Mouse (Mus musculus): Measurements from ENCODE around the gene Cd247. TPM values are rescaled to one million over a fixed set of nuclear protein-coding genes. Genes with fewer than 3 reads are reported as not detected.

Gene Cd247
- polyA plus RNA-seq, 1 experiment = 0.05 TPM

DNA sequence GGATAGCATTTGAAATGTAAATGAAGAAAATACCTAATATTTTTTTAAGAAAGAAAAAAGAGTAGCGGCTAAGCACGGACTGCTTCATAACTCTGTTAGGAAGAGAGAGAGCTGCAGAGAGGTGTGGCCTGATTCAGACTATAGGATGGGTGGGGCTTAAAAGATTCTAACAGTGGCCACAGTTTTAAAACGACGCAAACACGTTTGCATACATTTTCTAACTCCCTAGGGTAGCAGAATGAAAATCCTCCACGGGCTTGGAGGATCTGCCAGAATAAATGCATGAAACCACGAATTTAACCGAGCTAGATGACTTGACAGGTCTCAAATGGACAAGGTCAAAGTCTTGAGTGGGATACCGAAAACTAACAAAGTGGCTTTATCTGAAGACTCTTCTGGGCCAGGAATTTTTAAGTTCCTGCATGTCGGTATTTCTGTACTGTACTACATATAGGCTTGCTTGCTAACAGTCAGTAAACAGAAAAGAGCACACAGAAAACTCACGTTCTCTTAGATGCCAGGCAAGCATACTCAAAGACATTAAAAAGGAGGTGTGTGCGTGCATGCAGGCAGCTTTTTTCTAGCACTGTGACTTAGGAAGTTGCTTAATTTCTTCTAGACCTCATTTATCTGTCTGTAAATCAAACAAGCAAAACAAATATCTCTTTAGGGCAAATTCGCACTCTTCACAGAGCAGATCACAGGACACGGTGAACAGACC is 25.4 kb upstream of the Cd247 start:
- H3K27me3 ChIP-seq (ENCODE audit: control insufficient read depth) = peaks cover 6% of the 10 kb centered on the region; the same call in 1 of the 2 replicates
- H3K36me3 ChIP-seq (ENCODE audit: control insufficient read depth) = peaks cover 40% of the 10 kb centered on the region
- H3K4me1 ChIP-seq (ENCODE audit: control insufficient read depth) = peaks cover 51% of the 10 kb centered on the region
- peaks cover 11% of the 10 kb centered on the region for H3K9me3 ChIP-seq (ENCODE audit: control insufficient read depth, low read length)
- no peak for TF ChIP-seq GATA1 (IDR thresholded peaks at IDR 0.05; ENCODE audit: low read length)
- TF ChIP-seq TAL1 (IDR thresholded peaks at IDR 0.05; ENCODE audit: low read length) = no peak
- H3K4me3 ChIP-seq (replicated peaks) = peak overlapping the region; percentile 100

DNA sequence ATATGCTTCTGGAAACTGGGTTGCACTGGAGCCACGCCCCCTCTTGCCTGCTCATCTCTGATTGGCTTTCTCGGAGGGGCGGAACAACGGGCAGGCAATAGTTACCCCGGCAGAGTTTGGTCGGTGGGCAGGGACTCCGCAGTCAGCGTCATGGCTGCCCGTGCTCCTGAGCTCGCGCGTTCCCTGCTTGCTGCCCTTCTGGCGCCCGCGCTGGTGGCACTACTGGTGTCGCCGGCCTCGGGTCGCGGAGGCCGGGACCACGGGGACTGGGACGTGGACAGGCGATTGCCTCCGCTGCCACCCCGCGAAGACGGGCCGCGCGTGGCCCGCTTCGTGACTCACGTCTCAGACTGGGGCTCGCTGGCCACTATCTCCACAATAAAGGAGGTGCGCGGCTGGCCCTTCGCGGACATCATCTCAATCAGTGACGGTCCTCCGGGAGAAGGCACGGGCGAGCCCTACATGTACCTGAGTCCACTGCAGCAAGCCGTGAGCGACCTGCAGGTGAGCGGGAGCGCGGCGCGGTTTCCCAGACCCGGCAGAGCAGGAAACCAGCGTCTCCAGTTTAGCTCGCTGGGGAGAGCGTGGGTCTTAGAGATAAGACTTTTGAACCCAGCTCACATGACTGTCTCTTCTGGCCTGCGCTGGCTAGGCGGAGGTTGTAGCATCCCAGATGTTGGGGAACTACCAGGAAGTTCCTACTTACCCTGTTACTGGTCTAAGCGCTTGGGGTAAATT is 24.7 kb upstream of the Cd247 start, which contains the start of gene Creg1:
Creg1 (plus strand) TSS at position 112 of the 738 bp plus-strand sequence.
- H3K36me3 ChIP-seq (ENCODE audit: control insufficient read depth) = peaks cover 47% of the 10 kb centered on the region
- peaks cover 11% of the 10 kb centered on the region for H3K9me3 ChIP-seq (ENCODE audit: control insufficient read depth, low read length)
- H3K4me3 ChIP-seq (replicated peaks) = peak within 1 kb of the TSS; percentile 100
- H3K4me1 ChIP-seq (ENCODE audit: control insufficient read depth) = peaks cover 58% of the 10 kb centered on the region
- TF ChIP-seq GATA1 (IDR thresholded peaks at IDR 0.05; ENCODE audit: low read length) (peak; percentile 72), TAL1 (IDR thresholded peaks at IDR 0.05; ENCODE audit: low read length) (peak; percentile 60; the same call in 2 of the 3 replicates)
- H3K27me3 ChIP-seq (ENCODE audit: control insufficient read depth) = peaks cover 5% of the 10 kb centered on the region; the same call in 1 of the 2 replicates

DNA sequence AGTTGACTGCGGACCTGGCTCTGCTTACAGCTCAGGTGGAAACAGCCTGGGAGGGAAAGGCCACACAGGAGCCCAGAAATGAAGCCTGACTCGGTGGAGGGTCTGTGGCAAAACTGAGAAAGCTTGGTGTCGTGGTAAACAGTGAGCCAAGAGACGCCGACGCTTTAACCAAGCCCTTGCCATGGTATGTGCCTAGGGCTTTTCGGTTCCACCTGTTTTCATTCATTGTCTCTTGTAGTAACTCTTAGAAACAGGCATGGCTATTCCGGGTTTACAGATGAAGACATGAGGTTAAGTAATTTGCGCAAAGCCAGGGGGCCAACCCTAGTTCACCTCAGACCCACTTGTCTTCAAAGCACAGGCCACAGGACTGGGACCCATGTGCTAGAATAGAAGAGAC is 23.9 kb upstream of the Cd247 start:
- Histone ChIP-seq H3K27me3 (ENCODE audit: control insufficient read depth) (no peaks in the 10 kb centered on the region; the same call in 1 of the 2 replicates), H3K4me3 (replicated peaks) (peak overlapping the region; percentile 100), H3K36me3 (ENCODE audit: control insufficient read depth) (peaks cover 52% of the 10 kb centered on the region), H3K4me1 (ENCODE audit: control insufficient read depth) (peaks cover 66% of the 10 kb centered on the region), H3K9me3 (ENCODE audit: control insufficient read depth, low read length) (peaks cover 3% of the 10 kb centered on the region)
- TF ChIP-seq GATA1 (IDR thresholded peaks at IDR 0.05; ENCODE audit: low read length) (no peak), TAL1 (IDR thresholded peaks at IDR 0.05; ENCODE audit: low read length) (no peak)

DNA sequence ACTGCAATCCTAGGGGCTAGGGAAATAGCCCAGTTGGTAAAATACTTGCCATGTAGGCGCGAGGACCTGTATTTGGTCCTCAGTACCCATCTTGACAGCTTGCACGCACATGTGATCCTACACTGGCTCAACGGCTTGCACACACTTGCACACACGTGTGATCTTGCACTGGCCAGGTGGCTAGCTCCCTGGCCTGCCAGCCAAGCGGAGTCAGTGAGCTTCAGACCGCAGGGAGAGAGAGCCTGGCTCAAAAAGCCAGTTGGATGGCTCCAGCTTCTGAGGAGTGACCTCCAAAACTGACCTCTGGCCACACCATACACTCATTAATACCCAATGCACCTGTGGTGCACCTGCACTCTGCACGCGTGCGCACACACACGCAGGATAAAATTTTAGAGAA is 23.4 kb upstream of the Cd247 start:
- Histone ChIP-seq H3K4me1 (ENCODE audit: control insufficient read depth) (peaks cover 70% of the 10 kb centered on the region), H3K9me3 (ENCODE audit: control insufficient read depth, low read length) (no peaks in the 10 kb centered on the region), H3K36me3 (ENCODE audit: control insufficient read depth) (peaks cover 57% of the 10 kb centered on the region), H3K27me3 (ENCODE audit: control insufficient read depth) (no peaks in the 10 kb centered on the region), H3K4me3 (replicated peaks) (peak overlapping the region; percentile 100)
- TF ChIP-seq TAL1 (IDR thresholded peaks at IDR 0.05; ENCODE audit: low read length) (no peak), GATA1 (IDR thresholded peaks at IDR 0.05; ENCODE audit: low read length) (no peak)

DNA sequence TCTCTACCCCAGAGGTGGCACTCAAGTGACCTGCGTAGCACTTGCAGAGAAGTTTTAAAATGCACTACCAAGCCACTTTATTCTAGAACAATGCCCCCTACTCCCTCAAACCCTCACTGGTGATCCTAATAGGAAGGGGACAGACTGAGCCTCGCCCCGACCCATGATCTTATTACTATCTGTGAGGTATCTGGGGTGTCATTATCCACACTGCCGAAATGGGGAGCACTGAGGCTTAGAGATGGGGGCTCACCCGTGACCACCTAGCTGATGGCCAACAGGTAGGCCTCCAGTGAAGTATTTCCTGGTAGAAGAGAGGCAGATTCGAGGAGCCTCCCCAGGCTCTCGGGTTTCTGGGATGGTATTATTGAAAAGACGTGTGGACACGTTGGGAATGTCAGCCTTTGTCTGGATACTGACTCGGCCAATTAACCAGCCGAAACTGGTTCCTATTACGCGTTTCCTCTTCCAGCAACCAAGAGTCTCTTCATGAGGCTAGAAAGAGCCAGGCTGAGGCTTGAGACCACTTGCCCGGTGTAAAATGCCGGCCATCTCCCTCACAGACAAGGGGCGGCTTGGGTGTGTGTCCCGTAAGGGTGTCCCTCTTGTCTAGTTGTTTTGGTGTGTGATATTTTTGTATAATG is 22.7 kb upstream of the Cd247 start:
- no peaks in the 10 kb centered on the region for H3K27me3 ChIP-seq (ENCODE audit: control insufficient read depth)

DNA sequence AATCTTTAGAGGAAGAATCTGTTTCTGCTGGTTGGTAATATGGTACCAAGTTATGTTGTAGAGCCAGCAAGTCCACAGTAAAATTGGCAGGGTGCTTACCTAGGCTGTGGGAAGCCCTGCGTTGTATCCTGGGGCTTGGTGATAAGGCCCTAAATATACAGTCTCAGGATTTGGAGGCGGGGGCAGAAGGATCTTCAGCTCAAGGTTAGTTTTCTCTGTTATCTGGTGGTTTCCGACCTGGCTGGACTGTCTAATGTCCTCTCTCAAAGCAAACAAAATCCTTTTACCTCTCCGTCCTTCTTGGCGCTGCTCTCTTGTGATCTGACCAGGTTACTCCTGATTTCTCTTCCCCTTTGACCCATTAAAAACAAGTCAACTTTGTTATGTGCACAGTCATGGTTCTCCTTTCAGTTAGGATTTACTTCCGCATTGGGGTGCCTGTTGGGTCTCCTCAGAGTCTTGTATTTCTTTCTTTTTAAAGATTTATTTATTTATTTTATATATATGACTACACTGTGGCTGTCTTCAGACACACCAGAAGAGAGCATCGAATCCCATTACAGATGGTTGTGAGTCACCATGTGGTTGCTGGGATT is 22.1 kb upstream of the Cd247 start:
- peak; percentile 61; the same call in 1 of the 2 replicates for TF ChIP-seq GATA1 (IDR thresholded peaks at IDR 0.05; ENCODE audit: low read length)
- TF ChIP-seq TAL1 (IDR thresholded peaks at IDR 0.05; ENCODE audit: low read length) = peak; percentile 37; the same call in 2 of the 3 replicates
- peaks cover 83% of the 10 kb centered on the region for H3K4me1 ChIP-seq (ENCODE audit: control insufficient read depth)
- no peaks in the 10 kb centered on the region for H3K27me3 ChIP-seq (ENCODE audit: control insufficient read depth)
- peaks cover 71% of the 10 kb centered on the region for H3K36me3 ChIP-seq (ENCODE audit: control insufficient read depth)
- no peaks in the 10 kb centered on the region for H3K9me3 ChIP-seq (ENCODE audit: control insufficient read depth, low read length)
- H3K4me3 ChIP-seq (replicated peaks) = peak overlapping the region; percentile 100

More for the DNA sequence above, 22.7 kb upstream of the Cd247 start:
- TF ChIP-seq TAL1 (IDR thresholded peaks at IDR 0.05; ENCODE audit: low read length) = no peak
- no peak for TF ChIP-seq GATA1 (IDR thresholded peaks at IDR 0.05; ENCODE audit: low read length)
- Histone ChIP-seq H3K36me3 (ENCODE audit: control insufficient read depth) (peaks cover 64% of the 10 kb centered on the region), H3K4me3 (replicated peaks) (peak overlapping the region; percentile 100), H3K4me1 (ENCODE audit: control insufficient read depth) (peaks cover 78% of the 10 kb centered on the region), H3K9me3 (ENCODE audit: control insufficient read depth, low read length) (no peaks in the 10 kb centered on the region)

DNA sequence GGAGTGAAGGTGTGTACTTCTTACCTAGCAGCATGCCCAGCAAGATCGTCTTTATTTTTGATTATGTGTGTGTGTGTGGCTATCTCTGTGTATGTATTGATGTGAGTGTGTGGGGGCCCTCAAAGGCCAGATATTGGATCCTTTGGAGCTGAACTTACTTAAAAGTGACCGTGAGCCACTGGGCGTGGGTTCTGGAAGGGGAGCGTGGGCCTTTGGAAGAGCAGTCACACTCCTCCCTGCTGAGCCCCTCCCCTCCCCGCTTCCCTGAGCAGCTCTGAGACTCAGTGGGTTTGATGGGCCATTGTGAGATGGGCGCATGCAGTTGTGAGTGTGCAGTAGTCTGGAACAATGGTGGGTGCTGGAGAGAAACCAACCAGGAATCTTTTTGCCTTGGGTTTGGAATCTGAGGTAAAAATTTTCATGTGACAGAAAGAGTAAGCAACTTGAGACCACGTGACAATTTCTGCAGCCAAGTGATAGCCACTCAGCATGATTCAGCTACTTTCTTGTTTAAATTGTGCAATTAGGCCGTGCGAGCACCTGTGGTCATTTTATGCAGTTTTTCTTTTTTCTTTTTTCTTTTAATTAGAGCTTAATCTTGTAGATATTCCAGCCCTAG is 19.5 kb upstream of the Cd247 start:
- TF ChIP-seq TAL1 (IDR thresholded peaks at IDR 0.05; ENCODE audit: low read length) = peak; percentile 54; the same call in 2 of the 3 replicates
- TF ChIP-seq GATA1 (IDR thresholded peaks at IDR 0.05; ENCODE audit: low read length) = peak; percentile 59; the same call in 1 of the 2 replicates
- no peaks in the 10 kb centered on the region for H3K27me3 ChIP-seq (ENCODE audit: control insufficient read depth)
- no peaks in the 10 kb centered on the region for H3K9me3 ChIP-seq (ENCODE audit: control insufficient read depth, low read length)
- peaks cover 82% of the 10 kb centered on the region for H3K4me1 ChIP-seq (ENCODE audit: control insufficient read depth)
- H3K4me3 ChIP-seq (replicated peaks) = peak overlapping the region; percentile 69
- peaks cover 97% of the 10 kb centered on the region for H3K36me3 ChIP-seq (ENCODE audit: control insufficient read depth)

DNA sequence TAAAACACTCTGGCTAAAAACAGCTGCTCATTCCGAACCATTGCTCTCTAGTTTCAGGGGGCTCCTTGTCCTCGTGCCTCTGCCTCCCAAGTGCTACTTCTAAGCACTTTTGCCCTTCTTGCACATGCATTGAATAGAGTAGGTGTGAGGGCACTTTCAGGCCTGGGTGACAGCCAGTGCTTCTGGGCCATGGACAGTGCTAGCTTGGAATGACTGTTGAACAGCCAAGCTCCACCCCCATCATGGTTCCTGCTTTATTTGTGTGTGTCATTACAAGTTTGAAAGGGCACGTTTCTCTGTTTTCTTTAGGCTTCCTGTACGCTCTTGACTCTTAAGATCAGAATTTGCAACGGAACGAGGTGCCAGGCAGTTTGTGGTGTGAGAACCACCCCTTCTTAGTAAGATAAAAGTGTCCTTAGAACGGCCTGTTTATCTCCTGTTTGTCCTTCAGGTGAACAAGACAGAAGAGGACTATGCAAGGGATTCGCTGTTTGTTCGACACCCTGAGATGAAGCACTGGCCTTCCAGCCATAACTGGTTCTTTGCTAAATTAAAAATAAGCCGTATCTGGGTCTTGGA is 18.2 kb upstream of the Cd247 start:
- peaks cover 97% of the 10 kb centered on the region for H3K36me3 ChIP-seq (ENCODE audit: control insufficient read depth)
- no peaks in the 10 kb centered on the region for H3K9me3 ChIP-seq (ENCODE audit: control insufficient read depth, low read length)
- no peaks in the 10 kb centered on the region for H3K27me3 ChIP-seq (ENCODE audit: control insufficient read depth)
- peaks cover 79% of the 10 kb centered on the region for H3K4me1 ChIP-seq (ENCODE audit: control insufficient read depth)
- TF ChIP-seq GATA1 (IDR thresholded peaks at IDR 0.05; ENCODE audit: low read length) (no peak), TAL1 (IDR thresholded peaks at IDR 0.05; ENCODE audit: low read length) (no peak)
- peak overlapping the region; percentile 69 for H3K4me3 ChIP-seq (replicated peaks)
